Comparison of ENCODE assay signal across 10 mouse cellular contexts in genomic region chr10:118271416-118271815, GRCm38 (mm10). TPM values are rescaled to one million over a fixed set of nuclear protein-coding genes. Genes with fewer than 3 reads are reported as not detected.
"Had no signal": no experiment of that assay in that cellular context is flagged by ENCODE, and none has a peak within 500 bp of the region (broad histone marks: within the 10 kb centered on the region; RNA-seq: fewer than 3 reads in every experiment).

No protein-coding gene starts in this region.

RNA-seq across cellular contexts. Expression of gene Gm32802, which starts 12.9 kb away (rescaled TPM):
- total RNA-seq: liver, adult 2 months; megakaryocyte-erythroid progenitor cell, adult 5-6 weeks had no signal

RNA-seq across cellular contexts. Expression of gene Iltifb, which starts 23.4 kb away (rescaled TPM):
- total RNA-seq: left cerebral cortex, adult 2 months; left cerebral cortex, adult 8-10 months; left cerebral cortex, postnatal 14 days; left cerebral cortex, postnatal 25 days; left cerebral cortex, postnatal 36 days; left cerebral cortex, postnatal 4 days; liver, adult 2 months; megakaryocyte-erythroid progenitor cell, adult 5-6 weeks had no signal

RNA-seq across cellular contexts. Expression of gene Gm32717, which starts 30.8 kb away (rescaled TPM):
- total RNA-seq: liver, adult 2 months; megakaryocyte-erythroid progenitor cell, adult 5-6 weeks had no signal

RNA-seq across cellular contexts. Expression of gene Gm9040, which starts 55.4 kb away (rescaled TPM):
- total RNA-seq: left cerebral cortex, adult 2 months; left cerebral cortex, adult 8-10 months; left cerebral cortex, postnatal 10 days; left cerebral cortex, postnatal 14 days; left cerebral cortex, postnatal 25 days; left cerebral cortex, postnatal 36 days; left cerebral cortex, postnatal 4 days; liver, adult 2 months; megakaryocyte-erythroid progenitor cell, adult 5-6 weeks; midbrain, postnatal 0 days had no signal
